Mouse (Mus musculus) small intestine, adult 2 months (tissue): ENCODE measurements at regions not wholly inside any gene's neighbourhood (a gene's known extent, or its start where the extent isn't known, plus 50 kb on each side); places are given as distances from the start of the nearest gene placed in this dataset.

ENCODE experiments used
- H3K27ac ChIP-seq: fragments of 200-500 bp; 2 replicates; pipeline ENCODE4 v1.5.1; 2012; ENCODE audit warnings: low read depth, low read length, control low read depth, inconsistent platforms; ENCODE audit not compliant: insufficient read depth
- H3K27me3 ChIP-seq: fragments of 200-500 bp; 2 replicates; pipeline ENCODE4 v1.6.1; 2012; ENCODE audit warnings: mild to moderate bottlenecking, moderate library complexity, low read length, inconsistent platforms; ENCODE audit not compliant: control insufficient read depth, insufficient read depth
- H3K36me3 ChIP-seq: fragments of 200-500 bp; 2 replicates; pipeline ENCODE4 v1.6.1; 2012; ENCODE audit warnings: mild to moderate bottlenecking, low read length, control low read depth, inconsistent platforms; ENCODE audit not compliant: control insufficient read depth, insufficient read depth
- H3K4me1 ChIP-seq: fragments of 200-500 bp; 2 replicates; pipeline ENCODE4 v1.6.1; 2012; ENCODE audit warnings: low read length, inconsistent platforms, mixed read lengths; ENCODE audit not compliant: control insufficient read depth, insufficient read depth, insufficient read length
- H3K4me3 ChIP-seq: fragments of 200-500 bp; 2 replicates; pipeline ENCODE4 v1.5.1; 2012; ENCODE audit warnings: low read depth, mild to moderate bottlenecking, control low read depth, inconsistent platforms, low read length, moderate library complexity
- CTCF ChIP-seq: fragments of 200-500 bp; IDR thresholded peaks from 2 replicates; pipeline ENCODE4 v1.5.1; 2012; ENCODE audit warnings: low read depth, mild to moderate bottlenecking, control low read depth, inconsistent platforms, low read length, moderate library complexity, mixed read lengths; ENCODE audit not compliant: insufficient replicate concordance, insufficient read length; ENCODE audit errors: extremely low read depth
- POLR2A ChIP-seq: fragments of 200-500 bp; IDR thresholded peaks from 2 replicates; pipeline ENCODE4 v1.6.1; 2012; ENCODE audit warnings: low read depth, mild to moderate bottlenecking, control low read depth, inconsistent platforms, low read length, moderate library complexity
- WGBS: fragments of 180-500 bp; shearing (Covaris S2); methylation state at CpG from one replicate; pipeline ENCODE4 v1.1.7; 2018; 5-methylcytosine and 5-hydroxymethylcytosine counted together

DNA sequence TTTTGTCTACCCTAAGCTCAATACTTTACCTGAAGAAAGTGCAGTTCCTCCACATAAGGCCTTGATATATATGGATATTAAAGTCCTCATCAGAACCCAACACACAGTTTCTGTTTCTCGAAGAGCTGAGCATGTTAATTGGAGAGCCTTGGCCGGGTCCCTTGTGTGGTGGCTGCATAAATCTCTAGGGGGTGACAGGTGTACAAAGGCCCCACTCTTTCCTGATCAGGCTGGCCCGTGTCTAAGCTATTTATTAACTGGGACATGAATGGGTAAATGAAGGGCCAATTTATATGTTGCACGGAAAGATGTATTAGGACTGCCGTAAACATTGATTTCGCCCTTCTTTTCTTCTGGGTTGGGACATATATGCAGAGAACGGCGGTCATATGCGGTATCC, 136.8 kb downstream of the Tex29 start:
- H3K36me3 ChIP-seq, result no peaks in the 10 kb centered on the region
- TF ChIP-seq POLR2A (no peak), CTCF (no peak)
- no peaks in the 10 kb centered on the region for H3K27me3 ChIP-seq
- H3K4me3 ChIP-seq, result no peak overlapping the region
- 27% methylated on average over 9 of the region's 9 CpGs for WGBS
- no peaks in the 10 kb centered on the region for H3K4me1 ChIP-seq
- no peak overlapping the region for H3K27ac ChIP-seq

DNA sequence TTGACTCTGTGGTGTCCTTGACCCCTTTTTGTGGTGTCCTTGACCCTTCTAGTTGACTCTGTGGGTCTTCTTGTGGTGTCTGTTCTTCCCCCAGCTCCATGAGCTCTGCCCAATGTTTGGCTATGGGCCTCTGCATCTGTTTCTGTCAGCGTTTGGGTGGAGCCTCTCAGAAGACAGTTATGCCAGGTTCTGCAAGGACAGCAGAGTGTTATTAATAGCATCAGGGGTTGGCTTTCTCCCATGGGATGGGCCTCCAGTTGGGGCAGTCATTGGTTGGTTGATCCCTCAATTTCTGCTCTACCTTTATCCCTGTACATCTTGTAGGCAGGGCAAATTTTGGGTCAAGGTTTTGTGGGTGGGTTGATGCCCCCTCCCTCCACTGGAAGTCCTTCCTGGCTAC, 138.8 kb downstream of the Tex29 start:
- Histone ChIP-seq H3K27ac (no peak overlapping the region), H3K4me3 (no peak overlapping the region), H3K27me3 (no peaks in the 10 kb centered on the region), H3K36me3 (no peaks in the 10 kb centered on the region), H3K4me1 (no peaks in the 10 kb centered on the region)
- WGBS, result 70% methylated on average over 1 of the region's 1 CpGs
- TF ChIP-seq CTCF (no peak), POLR2A (no peak)

DNA sequence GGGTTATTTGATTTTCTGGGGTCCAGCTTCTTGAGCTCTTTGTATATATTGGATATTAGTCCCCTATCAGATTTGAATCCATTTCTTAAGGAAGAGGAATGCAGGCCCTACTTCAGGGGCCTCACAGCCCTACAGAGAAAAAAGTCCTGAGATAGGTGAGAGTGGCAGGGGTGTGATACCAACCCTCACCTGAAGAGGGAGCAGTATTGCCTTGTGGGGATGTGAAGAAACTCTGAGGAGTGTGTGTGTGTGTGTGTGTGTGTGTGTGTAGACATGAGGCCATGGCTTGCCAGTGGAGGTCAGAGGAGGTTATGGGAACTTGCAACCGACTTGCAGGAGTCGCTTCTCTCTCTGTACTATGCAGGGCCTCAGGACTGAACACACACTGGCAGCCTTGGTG, 141.2 kb downstream of the Tex29 start:
- TF ChIP-seq CTCF, result peak; percentile 52; the same call in 1 of the 2 replicates
- TF ChIP-seq POLR2A, result no peak
- H3K4me3 ChIP-seq, result no peak overlapping the region
- H3K27ac ChIP-seq, result no peak overlapping the region
- 76% methylated on average over 2 of the region's 2 CpGs for WGBS
- H3K27me3 ChIP-seq, result no peaks in the 10 kb centered on the region
- no peaks in the 10 kb centered on the region for H3K4me1 ChIP-seq
- no peaks in the 10 kb centered on the region for H3K36me3 ChIP-seq

DNA sequence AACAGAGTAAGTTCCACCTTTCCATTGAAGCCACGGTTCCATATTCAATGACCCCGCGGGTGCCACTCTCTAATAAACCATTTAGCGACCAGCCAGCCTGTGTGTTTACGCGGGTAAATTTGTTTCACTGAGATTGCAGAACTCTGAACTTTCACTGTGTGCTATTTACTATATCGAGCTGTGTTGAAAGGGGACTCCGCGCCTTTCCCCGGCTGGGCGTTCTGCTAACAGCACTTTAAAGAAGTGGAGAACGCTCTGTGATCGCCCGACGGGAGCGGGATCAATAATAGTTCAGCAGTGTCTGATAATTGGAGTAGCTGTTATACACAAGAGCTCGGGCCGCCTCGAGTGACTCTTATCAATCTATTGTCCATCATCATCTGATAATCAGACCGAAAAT, 149.8 kb downstream of the Tex29 start:
- H3K4me1 ChIP-seq, result no peaks in the 10 kb centered on the region
- no peak overlapping the region for H3K27ac ChIP-seq
- no peaks in the 10 kb centered on the region for H3K27me3 ChIP-seq
- H3K36me3 ChIP-seq, result no peaks in the 10 kb centered on the region
- no peak for TF ChIP-seq POLR2A
- H3K4me3 ChIP-seq, result no peak overlapping the region
- WGBS, result 37% methylated on average over 20 of the region's 20 CpGs

DNA sequence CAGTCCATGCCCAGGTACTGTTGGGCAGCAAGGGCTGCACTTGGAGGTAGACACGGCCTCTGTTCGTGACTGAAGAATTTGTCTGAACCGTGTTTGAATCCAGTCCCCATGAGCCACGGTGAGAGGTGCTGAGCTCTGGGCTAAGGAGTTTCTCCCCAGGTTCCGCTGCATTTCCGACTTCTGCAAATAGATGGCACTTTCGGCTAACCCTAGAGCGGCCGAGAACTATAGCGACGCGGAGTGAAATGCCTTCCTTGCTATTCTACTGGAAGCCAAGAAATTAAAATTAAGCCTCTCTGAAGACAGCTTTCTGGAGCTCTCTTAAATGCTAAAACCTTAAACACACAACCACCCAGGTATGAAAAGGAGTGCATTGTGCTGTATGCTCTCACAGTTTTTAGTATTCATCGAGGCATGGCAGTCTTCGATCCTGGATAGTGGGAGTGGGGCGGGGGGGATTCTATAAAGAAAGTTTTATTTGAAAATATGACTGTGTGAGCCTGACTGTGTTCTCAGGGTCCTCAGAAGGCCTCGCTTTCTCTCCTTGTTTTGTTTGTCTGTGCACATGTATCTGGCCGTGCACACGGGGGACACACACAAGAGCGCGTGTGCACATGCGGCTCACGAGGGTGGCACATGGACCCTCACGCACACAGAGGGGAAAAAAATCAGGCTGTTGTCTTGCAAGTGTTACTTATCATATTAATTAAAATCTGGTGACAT, 159.6 kb downstream of the Tex29 start:
- no peak overlapping the region for H3K4me3 ChIP-seq
- peak; percentile 48; the same call in 1 of the 2 replicates for TF ChIP-seq CTCF
- no peak for TF ChIP-seq POLR2A
- no peak overlapping the region for H3K27ac ChIP-seq
- H3K27me3 ChIP-seq, result no peaks in the 10 kb centered on the region
- H3K36me3 ChIP-seq, result no peaks in the 10 kb centered on the region
- H3K4me1 ChIP-seq, result no peaks in the 10 kb centered on the region
- WGBS, result 38% methylated on average over 23 of the region's 23 CpGs

DNA sequence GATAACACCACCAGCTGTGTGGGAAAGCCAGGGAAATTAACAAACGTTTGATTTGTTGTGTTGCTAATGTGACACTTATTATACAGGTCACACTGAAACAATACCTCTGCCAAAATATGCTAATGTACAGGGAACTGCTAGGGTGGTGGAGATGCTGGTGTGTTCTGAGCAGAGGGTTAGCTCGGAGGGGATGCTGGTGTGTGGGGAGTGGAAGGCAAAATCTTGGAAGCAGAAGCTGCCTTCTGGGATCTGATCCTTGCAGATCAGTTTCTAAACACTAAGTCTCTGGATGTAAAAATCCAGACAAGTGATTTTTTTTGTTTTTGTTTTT, 160.2 kb downstream of the Tex29 start:
- H3K4me1 ChIP-seq, result no peaks in the 10 kb centered on the region
- TF ChIP-seq POLR2A (no peak), CTCF (no peak)
- H3K4me3 ChIP-seq, result no peak overlapping the region
- no peak overlapping the region for H3K27ac ChIP-seq
- H3K36me3 ChIP-seq, result no peaks in the 10 kb centered on the region
- 47% methylated on average over 2 of the region's 2 CpGs for WGBS
- no peaks in the 10 kb centered on the region for H3K27me3 ChIP-seq

DNA sequence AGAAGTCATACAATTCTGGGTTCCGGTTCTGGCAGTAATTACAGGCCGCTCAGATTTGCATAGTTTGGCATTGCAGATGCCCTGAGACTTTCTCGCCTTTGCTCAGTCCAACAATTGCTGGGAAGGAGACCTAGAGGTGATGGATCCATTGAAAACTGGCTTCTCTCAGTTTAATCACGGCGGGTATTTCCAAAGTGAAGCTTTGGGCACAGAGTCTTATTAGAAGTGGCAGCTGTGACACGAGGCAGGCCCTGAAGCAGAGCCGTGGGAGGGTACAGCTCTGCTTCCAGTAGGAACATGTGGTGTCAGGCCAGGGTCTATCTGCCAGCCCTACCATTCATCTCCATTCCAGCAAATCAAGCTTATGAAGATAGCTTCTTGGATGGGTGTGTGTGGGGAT, 164.0 kb downstream of the Tex29 start:
- Histone ChIP-seq H3K4me3 (no peak overlapping the region), H3K4me1 (no peaks in the 10 kb centered on the region), H3K36me3 (no peaks in the 10 kb centered on the region), H3K27me3 (no peaks in the 10 kb centered on the region), H3K27ac (no peak overlapping the region)
- WGBS, result 89% methylated on average over 7 of the region's 7 CpGs
- no peak for TF ChIP-seq POLR2A
- TF ChIP-seq CTCF, result no peak

DNA sequence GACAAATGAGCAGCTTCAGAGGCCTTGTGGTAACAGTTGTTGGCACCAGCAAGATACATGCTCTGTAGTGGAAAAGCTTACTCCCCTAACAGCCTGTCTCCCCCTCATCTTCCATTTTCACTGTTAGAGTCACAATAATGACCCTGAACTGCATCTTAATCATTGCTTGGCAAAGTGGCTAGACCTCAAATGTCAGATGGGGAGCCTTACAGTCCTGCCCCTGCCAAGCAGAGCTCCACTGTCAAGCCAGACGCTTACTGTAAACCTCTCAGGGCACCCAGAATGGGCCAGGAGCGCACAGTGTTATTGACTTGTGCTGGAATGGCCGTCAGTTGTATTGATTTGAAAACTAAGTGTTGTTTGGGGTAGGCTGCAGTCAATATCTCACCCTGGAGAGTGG, 172.5 kb downstream of the Tex29 start:
- no peaks in the 10 kb centered on the region for H3K4me1 ChIP-seq
- H3K36me3 ChIP-seq, result no peaks in the 10 kb centered on the region
- no peak overlapping the region for H3K27ac ChIP-seq
- no peak overlapping the region for H3K4me3 ChIP-seq
- TF ChIP-seq POLR2A, result no peak
- no peak for TF ChIP-seq CTCF
- 78% methylated on average over 3 of the region's 3 CpGs for WGBS
- H3K27me3 ChIP-seq, result no peaks in the 10 kb centered on the region
